Mouse (Mus musculus) liver, postnatal 0 days (tissue): ENCODE data around the gene Clk1. TPM values are rescaled to one million over a fixed set of nuclear protein-coding genes. Genes with fewer than 3 reads are reported as not detected.

ENCODE experiments used
- ATAC-seq: fragments of 200-750 bp; cut with Nextera tagmentation; 2 replicates; pipeline ENCODE4 v1.8.0; 2017; ENCODE audit warnings: mild to moderate bottlenecking, moderate library complexity
- DNase-seq: peaks from one replicate; pipeline ENCODE4 v3.0.0-alpha.2; 2016
- H3K27ac ChIP-seq: fragments of 300-500 bp; sonication (generic); 2 replicates; pipeline ENCODE4 v1.5.1; 2014; ENCODE audit warnings: antibody characterized with exemption, moderate library complexity, mild to moderate bottlenecking, low read depth
- H3K27me3 ChIP-seq: fragments of 300-500 bp; sonication (generic); 2 replicates; pipeline ENCODE4 v1.6.1; 2014; ENCODE audit warnings: low read length, control low read depth, mixed read lengths; ENCODE audit not compliant: insufficient read depth
- H3K36me3 ChIP-seq: fragments of 300-500 bp; sonication (generic); replicated peaks from 2 replicates; pipeline ENCODE4 v1.6.1; 2014; ENCODE audit warnings: mild to moderate bottlenecking, control low read depth, low read length, moderate library complexity, mixed read lengths; ENCODE audit not compliant: insufficient read depth
- H3K4me1 ChIP-seq: fragments of 300-500 bp; sonication (generic); 2 replicates; pipeline ENCODE4 v1.6.1; 2014; ENCODE audit warnings: antibody characterized with exemption, mild to moderate bottlenecking, control low read depth; ENCODE audit not compliant: insufficient read depth
- H3K4me2 ChIP-seq: fragments of 300-500 bp; sonication (generic); 2 replicates; pipeline ENCODE4 v1.6.1; 2014; ENCODE audit warnings: low read depth, mild to moderate bottlenecking, low read length, moderate library complexity, mixed read lengths
- H3K4me3 ChIP-seq: fragments of 300-500 bp; sonication (generic); 2 replicates; pipeline ENCODE4 v1.5.1; 2014; ENCODE audit warnings: low read depth, low read length
- H3K9ac ChIP-seq: fragments of 300-500 bp; sonication (generic); replicated peaks from 2 replicates; pipeline ENCODE4 v1.6.1; 2014; ENCODE audit warnings: mild to moderate bottlenecking, moderate library complexity
- H3K9me3 ChIP-seq: fragments of 300-500 bp; sonication (generic); 2 replicates; pipeline ENCODE4 v1.6.1; 2016; ENCODE audit warnings: mild to moderate bottlenecking, control low read depth, low read length, mixed read lengths
- CTCF ChIP-seq: sonication (generic); IDR thresholded peaks from 2 replicates; pipeline ENCODE4 v1.5.1; 2016; ENCODE audit warnings: antibody characterized with exemption, low read depth
- EP300 ChIP-seq: IDR thresholded peaks from 2 replicates; pipeline ENCODE4 v1.6.1; 2016; ENCODE audit warnings: antibody characterized with exemption, low read depth, mild to moderate bottlenecking
- WGBS: fragments of 180-500 bp; shearing (Covaris S2); extraction: QIAGEN DNeasy Blood & Tissue Kit; methylation state at CpG from one replicate; pipeline ENCODE4 v1.1.7; 2014; ENCODE audit not compliant: insufficient replicate concordance; 5-methylcytosine and 5-hydroxymethylcytosine counted together
- polyA plus RNA-seq: library from polyadenylated mRNA; unstranded; fragments of >200 nt; fragmentation: Nextera tagmentation; extraction: Ambion mirVana; gene quantifications from 2 replicates; pipeline ENCODE4 v1.2.1, GENCODE M21; 2015

The Clk1 gene
- 67.3 and 76.6 TPM in 2 replicates for polyA plus RNA-seq

- ATAC-seq = peak; percentile 88
- WGBS = 1% methylated on average over 79 of the region's 79 CpGs
Observed at GRCm38 (mm10) chr1:58423371-58424248, at the start of gene Clk1. Clk1 (minus strand) TSS chr1:58424066.

GRCm38 (mm10) chr1:58465561-58465960, 41.7 kb upstream of the Clk1 start:
- no peak overlapping the region for H3K4me3 ChIP-seq
- no peak overlapping the region for H3K9ac ChIP-seq
- H3K27ac ChIP-seq = no peak overlapping the region
- 99% methylated on average over 4 of the region's 4 CpGs for WGBS
- H3K4me1 ChIP-seq = no peaks in the 10 kb centered on the region
- no peaks in the 10 kb centered on the region for H3K27me3 ChIP-seq
- H3K36me3 ChIP-seq = peaks cover 64% of the 10 kb centered on the region
- no peak for TF ChIP-seq EP300
- no peak for TF ChIP-seq CTCF
- no peak overlapping the region for H3K4me2 ChIP-seq
- H3K9me3 ChIP-seq = no peaks in the 10 kb centered on the region
- DNase-seq = no peak
- ATAC-seq = no peak

More at GRCm38 (mm10) chr1:58423371-58424248, at the start of gene Clk1:
- H3K36me3 ChIP-seq = peaks cover 27% of the 10 kb centered on the region
- peak within 1 kb of the TSS; percentile 80 for H3K4me2 ChIP-seq
- H3K4me1 ChIP-seq = peaks cover 8% of the 10 kb centered on the region
- H3K9me3 ChIP-seq = no peaks in the 10 kb centered on the region
- no peaks in the 10 kb centered on the region for H3K27me3 ChIP-seq
- H3K27ac ChIP-seq = peak within 1 kb of the TSS; percentile 100
- peak; percentile 97 for DNase-seq
- H3K4me3 ChIP-seq = peak within 1 kb of the TSS; percentile 93
- TF ChIP-seq EP300 (no peak), CTCF (no peak; the same call in 1 of the 2 replicates)
- H3K9ac ChIP-seq = peak within 1 kb of the TSS; percentile 100

GRCm38 (mm10) chr1:58465042-58465441, 41.2 kb upstream of the Clk1 start:
- H3K27me3 ChIP-seq = no peaks in the 10 kb centered on the region
- DNase-seq = no peak
- 88% methylated on average over 4 of the region's 4 CpGs for WGBS
- no peak overlapping the region for H3K9ac ChIP-seq
- TF ChIP-seq CTCF = no peak
- TF ChIP-seq EP300 = no peak
- no peak overlapping the region for H3K4me2 ChIP-seq
- no peaks in the 10 kb centered on the region for H3K4me1 ChIP-seq
- no peaks in the 10 kb centered on the region for H3K9me3 ChIP-seq
- no peak for ATAC-seq
- H3K27ac ChIP-seq = no peak overlapping the region
- H3K36me3 ChIP-seq = peaks cover 63% of the 10 kb centered on the region
- H3K4me3 ChIP-seq = no peak overlapping the region

GRCm38 (mm10) chr1:58463935-58464334, 40.1 kb upstream of the Clk1 start:
- 80% methylated on average over 2 of the region's 2 CpGs for WGBS
- H3K36me3 ChIP-seq = peaks cover 55% of the 10 kb centered on the region
- DNase-seq = no peak

GRCm38 (mm10) chr1:58460566-58460965, 36.7 kb upstream of the Clk1 start:
- Histone ChIP-seq H3K27me3 (no peaks in the 10 kb centered on the region), H3K4me2 (no peak overlapping the region), H3K4me3 (no peak overlapping the region), H3K27ac (no peak overlapping the region), H3K4me1 (no peaks in the 10 kb centered on the region), H3K9me3 (no peaks in the 10 kb centered on the region), H3K9ac (no peak overlapping the region), H3K36me3 (peaks cover 52% of the 10 kb centered on the region)
- WGBS = 81% methylated on average over 3 of the region's 3 CpGs
- TF ChIP-seq CTCF = no peak
- no peak for TF ChIP-seq EP300
- no peak; the same call in 1 of the 2 replicates for ATAC-seq
- no peak for DNase-seq

More at GRCm38 (mm10) chr1:58463935-58464334, 40.1 kb upstream of the Clk1 start:
- Histone ChIP-seq H3K4me2 (no peak overlapping the region), H3K4me1 (no peaks in the 10 kb centered on the region), H3K27me3 (no peaks in the 10 kb centered on the region), H3K27ac (no peak overlapping the region), H3K9me3 (no peaks in the 10 kb centered on the region), H3K4me3 (no peak overlapping the region), H3K9ac (no peak overlapping the region)
- no peak for ATAC-seq
- no peak for TF ChIP-seq EP300
- no peak for TF ChIP-seq CTCF

GRCm38 (mm10) chr1:58458867-58459266, 35.0 kb upstream of the Clk1 start:
- WGBS = 75% methylated on average over 2 of the region's 2 CpGs
- Histone ChIP-seq H3K27ac (no peak overlapping the region), H3K27me3 (no peaks in the 10 kb centered on the region), H3K9me3 (no peaks in the 10 kb centered on the region), H3K36me3 (peaks cover 41% of the 10 kb centered on the region), H3K9ac (no peak overlapping the region), H3K4me2 (no peak overlapping the region), H3K4me1 (no peaks in the 10 kb centered on the region), H3K4me3 (no peak overlapping the region)
- no peak for ATAC-seq
- TF ChIP-seq EP300 = no peak
- TF ChIP-seq CTCF = no peak
- no peak for DNase-seq
